Mouse (Mus musculus) liver, embryonic 12.5 days (tissue): ENCODE results near the gene Zfp949. TPM values are rescaled to one million over a fixed set of nuclear protein-coding genes. Genes with fewer than 3 reads are reported as not detected.
A peak's percentile ranks its signal among the peaks of the same experiment; 100 is the strongest.

Experiments used
- ATAC-seq: fragments of 200-750 bp; cut with Nextera tagmentation; 2 replicates; pipeline ENCODE4 v1.8.0; 2017; ENCODE audit warnings: moderate number of reproducible peaks, mild to moderate bottlenecking, moderate library complexity
- H3K27ac ChIP-seq: fragments of 300-500 bp; sonication (generic); 2 replicates; pipeline ENCODE4 v1.5.1; 2016; ENCODE audit warnings: mild to moderate bottlenecking
- H3K27me3 ChIP-seq: fragments of 300-500 bp; sonication (generic); replicated peaks from 2 replicates; pipeline ENCODE4 v1.6.1; 2016; ENCODE audit warnings: mild to moderate bottlenecking, moderate library complexity
- H3K36me3 ChIP-seq: fragments of 300-500 bp; sonication (generic); 2 replicates; pipeline ENCODE4 v1.6.1; 2016; ENCODE audit warnings: mild to moderate bottlenecking, moderate library complexity
- H3K4me1 ChIP-seq: fragments of 300-500 bp; sonication (generic); 2 replicates; pipeline ENCODE4 v1.6.1; 2016
- H3K4me2 ChIP-seq: fragments of 300-500 bp; sonication (generic); 2 replicates; pipeline ENCODE4 v1.6.1; 2016; ENCODE audit warnings: mild to moderate bottlenecking, moderate library complexity
- H3K4me3 ChIP-seq: fragments of 300-500 bp; sonication (generic); 2 replicates; pipeline ENCODE4 v1.5.1; 2016; ENCODE audit warnings: mild to moderate bottlenecking, moderate library complexity
- H3K9ac ChIP-seq: fragments of 300-500 bp; sonication (generic); 2 replicates; pipeline ENCODE4 v1.6.1; 2016; ENCODE audit warnings: mild to moderate bottlenecking, moderate library complexity
- H3K9me3 ChIP-seq: fragments of 300-500 bp; sonication (generic); replicated peaks from 2 replicates; pipeline ENCODE4 v1.6.1; 2016; ENCODE audit warnings: mild to moderate bottlenecking, moderate library complexity
- WGBS: fragments of 180-500 bp; shearing (Covaris S2); methylation state at CpG from one replicate; pipeline ENCODE4 v1.1.7; 2016; ENCODE audit not compliant: insufficient replicate concordance; 5-methylcytosine and 5-hydroxymethylcytosine counted together
- polyA plus RNA-seq: library from polyadenylated mRNA; unstranded; fragments of >200 nt; fragmentation: Nextera tagmentation; extraction: Ambion mirVana; gene quantifications from 2 replicates; pipeline ENCODE4 v1.2.1, GENCODE M21; 2016

The Zfp949 gene
- polyA plus RNA-seq, 1 experiment from 2014 or later: 5.9 TPM

DNA sequence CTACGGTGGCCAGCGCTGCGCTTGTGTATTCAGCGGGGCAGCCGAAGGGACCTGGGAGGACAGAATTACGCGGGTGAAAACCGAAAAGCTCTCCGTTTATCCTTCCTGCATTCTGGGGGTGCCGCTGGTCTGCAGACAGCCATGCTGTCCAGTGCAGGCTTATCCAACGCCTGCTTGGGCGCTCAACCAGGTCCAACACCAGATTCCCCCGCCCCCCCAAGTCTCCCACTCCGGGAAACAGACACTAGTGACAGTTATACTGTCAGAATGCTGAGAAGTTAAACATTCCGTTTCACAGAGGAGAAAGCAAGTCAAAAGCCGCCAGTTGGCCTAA, 24.5 kb upstream of the Zfp949 start:
- H3K4me2 ChIP-seq: peak overlapping the region; percentile 97
- peak overlapping the region; percentile 91 for H3K9ac ChIP-seq
- H3K4me3 ChIP-seq: peak overlapping the region; percentile 71
- H3K27me3 ChIP-seq: no peaks in the 10 kb centered on the region
- ATAC-seq: no peak
- peaks cover 25% of the 10 kb centered on the region for H3K4me1 ChIP-seq
- peaks cover 22% of the 10 kb centered on the region for H3K36me3 ChIP-seq
- under 1% methylated on average over 16 of the region's 16 CpGs for WGBS
- peak overlapping the region; percentile 97 for H3K27ac ChIP-seq
- no peaks in the 10 kb centered on the region for H3K9me3 ChIP-seq

DNA sequence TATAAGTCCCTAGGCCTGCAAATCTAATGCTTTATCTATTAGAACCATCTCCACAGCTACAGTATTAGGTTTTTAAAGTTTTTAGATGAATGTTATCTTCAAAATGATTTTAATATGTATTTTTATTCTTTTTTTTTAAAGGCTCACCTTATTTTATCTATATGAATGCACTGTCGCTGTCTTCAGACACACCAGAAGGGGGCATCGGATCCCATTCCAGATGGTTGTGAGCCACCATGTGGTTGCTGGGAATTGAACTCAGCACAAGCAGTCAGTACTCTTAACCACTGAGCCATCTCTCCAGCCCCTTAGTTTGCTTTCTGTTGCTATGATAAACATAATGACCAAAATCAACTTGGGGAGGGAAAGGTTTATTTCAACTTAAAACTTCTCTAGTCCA, 23.5 kb upstream of the Zfp949 start:
- Histone ChIP-seq H3K27me3 (no peaks in the 10 kb centered on the region), H3K4me1 (peaks cover 31% of the 10 kb centered on the region), H3K9ac (0 out of 2 replicates have a peak overlapping the region, but pooled peaks have one; percentile 91), H3K9me3 (no peaks in the 10 kb centered on the region), H3K4me2 (peak overlapping the region; percentile 97; the same call in 1 of the 2 replicates), H3K36me3 (peaks cover 22% of the 10 kb centered on the region), H3K27ac (no peak overlapping the region; the same call in 1 of the 2 replicates), H3K4me3 (no peak overlapping the region)
- no peak for ATAC-seq
- WGBS: 86% methylated on average over 2 of the region's 2 CpGs

DNA sequence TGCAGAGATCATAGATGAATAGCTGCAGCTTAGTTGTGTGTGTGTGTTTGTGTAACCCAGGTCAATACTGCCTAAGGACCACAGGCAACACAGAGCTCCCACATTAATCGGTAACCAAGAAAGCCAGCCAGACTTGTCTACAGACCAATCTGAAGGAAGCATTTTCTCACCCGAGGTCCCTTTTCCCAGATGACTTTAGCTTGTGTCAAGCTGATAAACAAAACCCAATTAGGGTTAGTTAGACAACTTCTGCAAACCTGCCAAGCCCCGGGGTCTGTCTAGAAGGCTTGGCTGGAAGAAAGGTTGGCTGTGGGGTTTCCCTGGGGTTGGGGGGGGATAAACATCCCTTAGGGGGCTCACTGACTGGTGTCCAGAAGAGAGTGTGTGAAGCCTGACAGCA, 23.0 kb upstream of the Zfp949 start:
- no peak overlapping the region for H3K4me2 ChIP-seq
- H3K27me3 ChIP-seq: no peaks in the 10 kb centered on the region
- H3K36me3 ChIP-seq: peaks cover 22% of the 10 kb centered on the region
- ATAC-seq: no peak
- H3K4me3 ChIP-seq: no peak overlapping the region
- WGBS: 53% methylated on average over 3 of the region's 3 CpGs
- H3K9me3 ChIP-seq: no peaks in the 10 kb centered on the region
- no peak overlapping the region for H3K27ac ChIP-seq
- H3K4me1 ChIP-seq: peaks cover 31% of the 10 kb centered on the region
- no peak overlapping the region for H3K9ac ChIP-seq

DNA sequence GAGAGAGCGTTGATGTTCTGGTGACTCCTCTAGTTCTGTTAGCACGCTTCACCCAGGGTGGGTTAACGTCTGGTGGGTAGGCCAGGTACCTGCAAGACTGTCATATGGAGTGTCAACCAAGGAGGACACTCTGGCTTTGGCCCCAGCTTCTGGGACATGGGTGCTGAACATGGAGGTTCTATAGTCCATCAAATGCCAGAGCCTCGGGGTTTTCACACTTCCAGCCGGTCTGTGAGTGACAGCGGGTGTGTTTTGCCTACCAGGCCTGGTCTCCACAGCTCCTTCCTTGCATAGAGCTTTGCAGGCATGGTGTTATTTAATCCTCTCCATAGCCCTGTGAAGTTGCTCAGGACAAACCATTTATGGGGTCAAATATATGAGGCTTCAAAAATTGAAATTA, 22.5 kb upstream of the Zfp949 start:
- no peaks in the 10 kb centered on the region for H3K27me3 ChIP-seq
- no peak overlapping the region for H3K4me3 ChIP-seq
- WGBS: 85% methylated on average over 6 of the region's 6 CpGs
- no peak overlapping the region for H3K27ac ChIP-seq
- H3K36me3 ChIP-seq: peaks cover 18% of the 10 kb centered on the region
- H3K4me1 ChIP-seq: peaks cover 30% of the 10 kb centered on the region
- no peak for ATAC-seq
- no peak overlapping the region for H3K4me2 ChIP-seq
- H3K9ac ChIP-seq: no peak overlapping the region
- no peaks in the 10 kb centered on the region for H3K9me3 ChIP-seq

DNA sequence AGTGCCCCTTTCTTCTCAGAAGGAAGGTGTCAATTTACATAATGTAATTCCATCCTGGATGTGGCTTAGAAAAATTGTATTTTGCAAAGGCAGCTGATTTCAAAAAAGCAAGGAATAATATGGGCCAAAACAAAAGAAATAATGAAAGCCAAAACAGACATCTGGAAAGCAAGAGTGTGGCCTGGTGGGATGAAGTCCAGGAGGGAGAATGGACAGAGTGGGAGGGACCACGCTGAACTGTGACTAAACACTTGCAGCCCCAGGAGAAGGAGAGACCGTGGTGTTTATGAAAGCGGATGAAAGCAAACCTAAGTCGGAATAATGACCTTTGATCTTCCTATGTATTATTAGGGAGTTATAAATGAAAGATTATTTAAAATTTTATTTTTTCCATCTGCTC, 19.9 kb upstream of the Zfp949 start:
- H3K4me3 ChIP-seq: no peak overlapping the region
- H3K27ac ChIP-seq: no peak overlapping the region
- H3K27me3 ChIP-seq: no peaks in the 10 kb centered on the region
- no peak overlapping the region for H3K4me2 ChIP-seq
- no peak for ATAC-seq
- H3K4me1 ChIP-seq: peaks cover 16% of the 10 kb centered on the region
- 78% methylated on average over 4 of the region's 4 CpGs for WGBS
- no peaks in the 10 kb centered on the region for H3K9me3 ChIP-seq
- H3K9ac ChIP-seq: no peak overlapping the region
- H3K36me3 ChIP-seq: no peaks in the 10 kb centered on the region

DNA sequence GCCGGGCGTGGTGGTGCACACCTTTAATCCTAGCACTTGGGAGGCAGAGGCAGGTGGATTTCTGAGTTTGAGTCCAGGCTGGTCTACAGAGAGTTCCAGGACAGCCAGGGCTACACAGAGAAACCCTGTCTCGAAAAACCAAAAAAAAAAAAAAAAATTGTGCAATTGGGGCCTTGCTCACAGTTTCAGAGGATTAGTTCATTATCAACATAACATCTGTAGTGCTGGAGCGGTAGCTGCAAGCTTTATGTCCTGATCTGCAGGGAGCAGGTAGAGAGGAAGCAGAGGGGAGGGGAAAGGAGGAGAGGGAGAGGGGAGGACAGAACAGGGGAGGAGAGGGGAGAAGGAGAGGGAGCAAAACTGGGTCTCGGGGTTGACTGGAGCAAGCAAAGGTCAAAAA, 19.1 kb upstream of the Zfp949 start:
- peak; percentile 36; the same call in 1 of the 2 replicates for ATAC-seq
- WGBS: 55% methylated on average over 5 of the region's 5 CpGs

DNA sequence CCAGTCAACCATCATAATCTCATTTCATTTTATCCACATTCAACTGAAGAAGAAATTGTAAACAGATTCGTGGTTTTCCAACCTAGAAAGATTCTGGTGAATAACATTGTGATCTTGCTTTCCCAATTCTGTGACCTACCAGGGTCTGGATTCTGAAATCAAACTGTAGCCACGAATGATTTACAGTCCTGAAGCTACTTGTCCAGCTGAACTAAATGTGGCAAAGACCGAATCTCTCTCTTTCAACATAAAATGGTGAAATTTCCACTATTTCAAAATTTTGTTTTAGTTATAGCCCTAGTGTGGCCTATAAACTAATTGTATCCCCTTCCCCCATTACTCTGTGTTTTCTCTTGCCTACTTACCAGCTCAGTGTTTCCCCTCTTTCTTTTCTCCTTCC, 18.2 kb upstream of the Zfp949 start:
- Histone ChIP-seq H3K4me3 (no peak overlapping the region), H3K27me3 (no peaks in the 10 kb centered on the region), H3K4me2 (no peak overlapping the region), H3K9me3 (no peaks in the 10 kb centered on the region), H3K36me3 (no peaks in the 10 kb centered on the region), H3K27ac (no peak overlapping the region), H3K4me1 (peaks cover 11% of the 10 kb centered on the region), H3K9ac (no peak overlapping the region)
- no peak for ATAC-seq
- WGBS: 68% methylated on average over 3 of the region's 3 CpGs

More for the DNA sequence above, 19.1 kb upstream of the Zfp949 start:
- H3K27me3 ChIP-seq: no peaks in the 10 kb centered on the region
- no peak overlapping the region for H3K27ac ChIP-seq
- H3K36me3 ChIP-seq: no peaks in the 10 kb centered on the region
- H3K4me3 ChIP-seq: no peak overlapping the region
- H3K9me3 ChIP-seq: no peaks in the 10 kb centered on the region
- H3K4me2 ChIP-seq: no peak overlapping the region
- H3K4me1 ChIP-seq: peaks cover 15% of the 10 kb centered on the region
- H3K9ac ChIP-seq: no peak overlapping the region

DNA sequence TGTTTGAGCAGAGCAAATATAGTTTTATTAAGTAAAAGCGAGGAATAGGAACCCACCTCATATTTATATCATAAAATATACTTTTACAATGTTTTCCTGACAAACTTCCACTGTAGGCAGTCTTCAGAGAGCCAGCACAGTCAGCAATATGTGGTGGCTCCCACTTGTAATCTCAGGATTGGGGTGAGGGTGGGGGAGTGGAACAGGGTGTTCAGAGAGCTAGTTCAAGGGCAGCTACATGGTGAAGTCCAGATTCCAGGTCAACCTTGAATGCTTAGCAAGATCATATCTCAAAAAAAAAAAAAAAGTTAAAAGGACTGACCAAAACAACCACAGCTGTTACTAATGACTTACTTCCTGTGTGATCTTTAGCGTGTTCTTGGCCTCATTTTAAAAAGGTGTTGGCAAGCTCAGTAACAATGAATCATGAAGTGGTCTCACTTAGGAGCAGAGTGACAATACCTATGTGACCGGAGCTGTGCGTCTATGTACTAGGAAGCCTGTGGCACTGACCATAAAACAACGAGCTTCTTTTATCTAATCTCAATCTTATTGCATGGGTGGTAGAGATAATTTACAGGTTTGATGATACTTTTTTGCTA, 17.7 kb upstream of the Zfp949 start:
- Histone ChIP-seq H3K36me3 (no peaks in the 10 kb centered on the region), H3K4me2 (no peak overlapping the region), H3K4me3 (no peak overlapping the region), H3K9ac (no peak overlapping the region), H3K27me3 (no peaks in the 10 kb centered on the region), H3K4me1 (peaks cover 11% of the 10 kb centered on the region; the same call in 1 of the 2 replicates), H3K9me3 (no peaks in the 10 kb centered on the region), H3K27ac (no peak overlapping the region)
- WGBS: 55% methylated on average over 5 of the region's 5 CpGs
- ATAC-seq: no peak

DNA sequence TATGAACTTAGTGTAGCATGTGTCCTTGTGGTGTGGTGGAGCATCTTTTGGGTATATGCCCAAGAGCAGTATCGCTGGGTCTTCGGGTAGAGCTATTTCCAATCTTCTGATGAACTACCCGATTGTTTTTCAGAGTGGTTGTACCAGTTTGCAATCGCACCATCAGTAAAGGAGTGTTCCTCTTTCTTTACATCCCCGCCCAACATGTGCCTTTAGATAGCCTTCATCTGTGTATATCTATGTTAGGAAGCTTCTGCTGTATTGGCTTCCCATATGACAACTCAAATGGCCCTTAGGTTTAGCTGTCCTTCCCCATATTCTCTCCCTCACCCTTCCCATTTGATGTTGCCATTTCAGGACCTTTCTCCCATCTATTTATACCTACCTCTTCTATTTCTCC, 13.7 kb upstream of the Zfp949 start:
- WGBS: 54% methylated on average over 5 of the region's 5 CpGs
- H3K9ac ChIP-seq: no peak overlapping the region
- no peak overlapping the region for H3K27ac ChIP-seq
- no peaks in the 10 kb centered on the region for H3K9me3 ChIP-seq
- H3K36me3 ChIP-seq: no peaks in the 10 kb centered on the region
- H3K4me1 ChIP-seq: peaks cover 5% of the 10 kb centered on the region; the same call in 1 of the 2 replicates
- H3K4me3 ChIP-seq: no peak overlapping the region
- H3K4me2 ChIP-seq: no peak overlapping the region
- peak; percentile 62; the same call in 1 of the 2 replicates for ATAC-seq
- no peaks in the 10 kb centered on the region for H3K27me3 ChIP-seq

DNA sequence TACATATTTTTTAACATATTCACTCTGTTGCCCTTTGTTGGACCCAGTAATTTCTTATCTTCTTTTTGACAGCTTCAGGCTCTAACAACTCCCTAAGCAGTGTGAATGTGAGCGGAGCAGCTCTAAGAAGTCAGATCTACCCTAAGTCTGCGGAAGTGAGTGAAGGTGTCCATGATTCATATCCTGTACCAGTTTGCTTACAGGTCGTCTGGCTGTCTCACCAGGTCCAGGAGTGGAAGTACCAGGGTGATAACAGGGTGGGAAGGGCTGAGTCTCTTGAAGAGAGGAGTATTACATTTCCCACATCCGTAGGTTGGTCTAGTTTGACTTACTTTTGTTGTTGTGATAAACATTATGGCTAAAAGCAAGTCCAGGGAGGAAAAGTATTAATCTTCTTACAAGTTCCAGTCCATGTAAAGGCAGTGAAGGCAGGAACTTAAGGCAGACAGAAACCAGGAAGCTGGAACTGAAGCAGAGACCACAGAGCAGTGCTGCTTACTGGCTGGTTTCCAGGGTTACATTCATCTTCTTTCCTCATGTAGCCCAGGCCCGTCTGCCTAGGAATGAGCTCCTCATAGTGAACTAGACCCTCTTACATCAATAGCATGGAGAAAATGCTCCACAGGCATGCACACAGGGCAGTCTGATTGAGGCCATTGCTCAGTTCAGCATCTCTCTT, 8.1 kb upstream of the Zfp949 start:
- WGBS: 61% methylated on average over 5 of the region's 5 CpGs
- Histone ChIP-seq H3K4me3 (no peak overlapping the region), H3K9ac (no peak overlapping the region), H3K4me2 (no peak overlapping the region), H3K27me3 (no peaks in the 10 kb centered on the region), H3K36me3 (no peaks in the 10 kb centered on the region), H3K9me3 (no peaks in the 10 kb centered on the region), H3K4me1 (no peaks in the 10 kb centered on the region), H3K27ac (no peak overlapping the region)
- no peak for ATAC-seq

DNA sequence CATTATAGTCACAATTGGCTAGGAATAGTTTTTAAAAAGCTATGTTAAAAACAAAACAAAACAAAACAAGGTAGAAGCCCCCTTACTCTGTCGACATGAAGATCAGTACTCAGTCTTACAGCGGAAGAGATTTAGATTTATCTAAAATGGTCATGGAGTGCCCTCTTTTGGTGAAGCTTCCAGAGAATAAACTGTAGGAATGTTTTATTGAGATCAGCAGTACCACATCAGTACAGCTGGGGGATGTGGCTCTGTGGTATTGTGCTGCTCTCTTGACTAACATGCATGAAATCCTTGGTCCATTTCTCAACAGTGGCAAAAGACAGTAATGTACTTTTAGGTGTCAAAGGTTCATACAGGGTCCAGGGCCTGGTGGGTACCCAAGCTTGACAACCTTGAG, 5.0 kb upstream of the Zfp949 start:
- no peak overlapping the region for H3K4me2 ChIP-seq
- H3K9me3 ChIP-seq: no peaks in the 10 kb centered on the region
- H3K4me3 ChIP-seq: no peak overlapping the region
- H3K36me3 ChIP-seq: no peaks in the 10 kb centered on the region
- no peak overlapping the region for H3K27ac ChIP-seq
- H3K27me3 ChIP-seq: no peaks in the 10 kb centered on the region
- H3K9ac ChIP-seq: no peak overlapping the region
- 33% methylated on average over 2 of the region's 2 CpGs for WGBS
- no peak for ATAC-seq
- peaks cover 10% of the 10 kb centered on the region for H3K4me1 ChIP-seq

DNA sequence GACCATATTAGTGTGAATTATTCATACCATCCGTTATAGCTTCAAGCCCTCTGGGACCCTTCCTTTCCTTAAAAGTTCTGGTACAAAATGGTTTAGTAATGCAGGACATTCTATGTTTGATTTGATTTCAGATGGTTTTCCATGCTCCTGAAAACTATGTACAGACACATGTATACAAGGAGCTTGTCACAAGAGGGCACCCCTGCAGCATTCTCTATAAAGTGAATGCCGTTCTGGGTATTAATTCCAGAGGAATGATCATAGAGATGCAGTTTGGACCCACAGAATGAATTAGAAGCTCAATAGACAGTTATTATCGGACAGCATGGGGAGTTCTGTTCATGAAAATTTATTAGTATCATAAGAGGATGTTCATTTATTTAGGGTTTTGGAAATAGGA, 2.3 kb upstream of the Zfp949 start:
- no peak overlapping the region for H3K27ac ChIP-seq
- H3K9ac ChIP-seq: no peak overlapping the region
- H3K9me3 ChIP-seq: no peaks in the 10 kb centered on the region
- H3K36me3 ChIP-seq: no peaks in the 10 kb centered on the region
- H3K4me2 ChIP-seq: no peak overlapping the region
- peaks cover 31% of the 10 kb centered on the region for H3K4me1 ChIP-seq
- H3K4me3 ChIP-seq: no peak overlapping the region
- no peak for ATAC-seq
- 42% methylated on average over 3 of the region's 3 CpGs for WGBS
- no peaks in the 10 kb centered on the region for H3K27me3 ChIP-seq
